Mouse (Mus musculus): Measurements from ENCODE around the gene Gsx2.

Gene Gsx2

GRCm38 (mm10) chr5:75076326-75077050 is 1.1 kb downstream of the Gsx2 start:
- peak; percentile 48 for DNase-seq (ENCODE audit: low read depth, low spot score)

GRCm38 (mm10) chr5:75077051-75077380 is 1.6 kb downstream of the Gsx2 start:
- peak; percentile 40 for DNase-seq (ENCODE audit: low read depth, low spot score)

- peak; percentile 78 for DNase-seq (ENCODE audit: low read depth, low spot score)
Measured at GRCm38 (mm10) chr5:75079564-75079963, 4.2 kb downstream of the Gsx2 start.

GRCm38 (mm10) chr5:75082439-75082838 is 7.0 kb downstream of the Gsx2 start:
- DNase-seq (ENCODE audit: low read depth, low spot score), result no peak

- peak; percentile 29 for DNase-seq (ENCODE audit: low read depth, low spot score)
Measured at GRCm38 (mm10) chr5:75083061-75083460, 7.7 kb downstream of the Gsx2 start.

- peak; percentile 65 for DNase-seq (ENCODE audit: low read depth, low spot score)
Measured at GRCm38 (mm10) chr5:75083591-75084392, 8.4 kb downstream of the Gsx2 start.

GRCm38 (mm10) chr5:75084393-75084870 is 9.0 kb downstream of the Gsx2 start:
- DNase-seq (ENCODE audit: low read depth, low spot score), result no peak

- DNase-seq (ENCODE audit: low read depth, low spot score), result peak; percentile 95
Measured at GRCm38 (mm10) chr5:75084871-75085520, 9.6 kb downstream of the Gsx2 start.

- no peak for DNase-seq (ENCODE audit: low read depth, low spot score)
Measured at GRCm38 (mm10) chr5:75085521-75085875, 10.1 kb downstream of the Gsx2 start.

- DNase-seq (ENCODE audit: low read depth, low spot score), result peak; percentile 68
Measured at GRCm38 (mm10) chr5:75085906-75086305, 10.5 kb downstream of the Gsx2 start.

GRCm38 (mm10) chr5:75106511-75106910 is 31.1 kb downstream of the Gsx2 start:
- no peak for DNase-seq (ENCODE audit: low read depth, low spot score)

GRCm38 (mm10) chr5:75109368-75109767 is 34.0 kb downstream of the Gsx2 start:
- peak; percentile 12 for DNase-seq (ENCODE audit: low read depth, low spot score)

- DNase-seq (ENCODE audit: low read depth, low spot score), result peak; percentile 63
Measured at GRCm38 (mm10) chr5:75111781-75112180, 36.4 kb downstream of the Gsx2 start.

- DNase-seq (ENCODE audit: low read depth, low spot score), result peak; percentile 90
Measured at GRCm38 (mm10) chr5:75118840-75119239, 43.4 kb downstream of the Gsx2 start.

- DNase-seq (ENCODE audit: low read depth, low spot score), result peak; percentile 32
Measured at GRCm38 (mm10) chr5:75121646-75122045, 46.2 kb downstream of the Gsx2 start.
